Mouse (Mus musculus) testis, adult 10 weeks (tissue): ENCODE results near the gene Zfp160. TPM values are rescaled to one million over a fixed set of nuclear protein-coding genes. Genes with fewer than 3 reads are reported as not detected.

Source experiments
- polyA plus RNA-seq: library from polyadenylated mRNA; stranded (reverse); fragments of 350-450 nt; fragmentation: Illumina TruSeq; extraction: RNeasy Lipid Tissue Mini Kit (QIAGEN cat#74804); gene quantifications from one replicate; pipeline ENCODE4 v1.2.3, GENCODE M21; 2014; ENCODE audit warnings: low read depth, low replicate concordance

Gene Zfp160
- polyA plus RNA-seq = 18.0 TPM

DNA sequence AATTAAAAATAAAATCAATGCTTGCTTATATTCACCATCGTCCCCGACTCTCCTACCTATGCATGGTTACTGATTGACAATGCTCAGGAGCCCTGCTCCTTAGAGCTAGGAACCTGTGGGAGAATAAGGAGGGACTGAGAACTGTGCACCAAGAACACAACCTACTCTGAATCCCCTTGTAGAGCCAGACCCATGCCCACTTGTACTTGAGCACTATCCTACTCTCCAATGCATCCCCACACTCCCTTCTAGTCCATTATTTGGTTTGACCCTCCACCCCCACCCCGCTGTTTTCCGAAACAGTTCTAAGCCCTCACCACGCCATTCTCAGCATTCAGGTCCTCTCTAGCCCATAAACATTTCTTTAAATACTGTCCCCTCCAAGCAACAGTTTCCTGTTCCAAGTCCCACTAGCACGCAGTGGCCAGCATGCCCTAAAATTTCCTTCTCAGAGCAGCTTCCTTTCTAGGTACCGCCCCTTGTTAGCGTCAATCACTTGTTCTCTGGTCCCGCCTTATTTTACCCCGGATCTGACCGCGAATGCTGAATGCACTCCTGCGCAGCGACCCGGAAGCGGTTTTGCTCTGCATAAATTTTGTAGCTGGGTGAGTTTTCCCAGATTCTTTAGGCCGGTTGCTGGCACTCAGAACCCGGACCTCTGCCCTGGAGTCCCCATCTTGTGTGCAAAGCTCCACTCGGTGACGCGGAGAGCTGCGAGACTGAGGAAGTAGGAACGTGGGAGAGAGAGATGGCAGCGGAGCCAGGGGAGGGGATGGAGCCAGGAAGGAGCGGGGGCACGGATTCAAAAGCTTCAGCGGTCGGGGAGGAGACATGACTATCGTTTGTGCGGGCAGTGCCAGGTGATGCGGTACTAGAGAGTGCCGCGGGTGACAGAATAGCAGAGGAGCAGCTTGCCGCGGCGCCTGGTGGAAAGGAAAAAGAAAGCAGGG is at the start of gene Zfp160:
Zfp160 (plus strand) TSS at position 522 of the 950 bp plus-strand sequence.

GRCm38 (mm10) chr17:20996364-20996763 is 12.3 kb upstream of the Zfp160 start, which contains the start of gene Vmn1r233:
Gene Vmn1r233 (minus strand): TSS chr17:20996464.

Other genes starting within 250 kb of the Zfp160 start
- not detected for gene Vmn1r228, start 222.7 kb upstream of the Zfp160 start, polyA plus RNA-seq
- not detected for gene Vmn1r229, start 197.3 kb upstream of the Zfp160 start, polyA plus RNA-seq
- not detected for gene Vmn1r230, start 168.5 kb upstream of the Zfp160 start, polyA plus RNA-seq
- not detected for gene Vmn1r231, start 103.8 kb upstream of the Zfp160 start, polyA plus RNA-seq
- gene Vmn1r232, start 89.2 kb upstream of the Zfp160 start, polyA plus RNA-seq = not detected
- 10.8 TPM for gene Ppp2r1a, start 63.6 kb upstream of the Zfp160 start, polyA plus RNA-seq
- gene Vmn1r233, start 12.4 kb upstream of the Zfp160 start, polyA plus RNA-seq = not detected
- 0.20 TPM for gene Vmn1r234, start 217.2 kb downstream of the Zfp160 start, polyA plus RNA-seq
- 0.15 TPM for gene Vmn1r235, start 247.5 kb downstream of the Zfp160 start, polyA plus RNA-seq